Mouse (Mus musculus): ENCODE results near the gene Usf1.

DNA sequence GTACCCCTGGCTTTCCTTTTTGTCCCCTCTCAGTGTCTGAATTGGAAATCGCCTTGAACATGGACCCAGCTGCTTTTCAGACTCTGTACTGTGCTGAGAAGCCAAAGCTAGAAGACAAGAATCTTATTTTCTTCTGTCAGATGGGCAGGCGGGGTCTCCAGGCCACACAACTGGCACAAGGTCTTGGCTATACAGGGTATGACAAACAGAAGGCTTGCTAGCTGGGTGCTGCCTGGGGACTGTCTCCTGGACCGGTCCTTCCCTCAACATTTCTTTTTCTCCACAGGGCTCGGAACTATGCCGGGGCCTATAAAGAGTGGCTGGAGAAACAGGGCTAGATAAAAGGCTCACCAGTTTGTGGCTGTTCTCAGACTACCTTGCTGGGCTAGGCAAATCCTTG is 8.8 kb downstream of the Usf1 start:
- TF ChIP-seq CTCF (IDR thresholded peaks at IDR 0.05) (no peak), EP300 (IDR thresholded peaks at IDR 0.05) (no peak)

Data from lung, postnatal 0 days (tissue).